Mouse (Mus musculus) ovary, postnatal 36 days (tissue): ENCODE measurements at regions not wholly inside any gene's neighbourhood (a gene's known extent, or its start where the extent isn't known, plus 50 kb on each side); places are given as distances from the start of the nearest gene placed in this dataset.

Experiments
- DNase-seq: peaks from one replicate; pipeline ENCODE4 v3.0.0; 2022; ENCODE audit warnings: low spot score, mixed read lengths

GRCm38 (mm10) chr2:92544364-92545151 lies 54.9 kb upstream of the Chst1 start:
- peak; percentile 38 for DNase-seq

DNA sequence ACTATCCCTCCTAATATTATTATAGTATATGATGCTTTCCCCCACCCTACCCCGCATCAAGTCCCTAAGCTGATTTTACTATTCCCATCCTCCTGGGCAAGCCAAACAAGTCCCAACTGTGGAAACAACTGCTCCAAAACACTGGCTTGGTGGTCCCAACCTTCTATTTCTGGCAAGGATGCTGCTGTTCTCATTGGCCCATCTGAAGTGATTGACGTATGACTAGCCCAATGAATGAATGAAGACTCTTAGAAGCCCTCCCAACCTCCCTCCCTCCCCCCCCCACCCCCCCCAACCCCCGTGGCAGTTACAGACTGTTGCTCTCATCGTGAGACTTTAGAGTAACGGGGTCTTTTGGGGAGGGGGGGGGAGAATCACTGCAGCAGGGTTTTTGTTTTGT lies 58.7 kb upstream of the Chst1 start:
- no peak for DNase-seq

GRCm38 (mm10) chr2:92531996-92532395 lies 67.5 kb upstream of the Chst1 start:
- no peak for DNase-seq

DNA sequence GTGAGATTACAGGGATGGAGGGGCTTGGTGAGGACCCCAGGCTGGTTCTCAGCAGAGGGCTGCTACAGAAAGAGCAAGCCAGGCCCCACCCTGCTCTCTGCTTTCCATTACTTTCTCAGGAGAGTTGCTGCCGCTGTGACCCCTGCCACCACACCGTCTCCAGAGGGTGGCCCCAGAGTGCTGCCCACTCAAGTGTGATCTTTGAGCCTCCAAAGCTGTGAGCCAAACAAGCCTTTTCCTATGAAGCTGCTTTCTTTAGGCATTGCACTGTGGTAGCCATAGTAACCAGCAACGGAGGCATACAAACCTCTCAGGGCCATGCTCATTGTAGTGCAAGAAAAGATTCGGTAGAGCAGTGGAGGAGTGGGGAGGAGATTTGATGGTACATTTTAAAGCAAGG lies 68.8 kb upstream of the Chst1 start:
- DNase-seq: no peak

DNA sequence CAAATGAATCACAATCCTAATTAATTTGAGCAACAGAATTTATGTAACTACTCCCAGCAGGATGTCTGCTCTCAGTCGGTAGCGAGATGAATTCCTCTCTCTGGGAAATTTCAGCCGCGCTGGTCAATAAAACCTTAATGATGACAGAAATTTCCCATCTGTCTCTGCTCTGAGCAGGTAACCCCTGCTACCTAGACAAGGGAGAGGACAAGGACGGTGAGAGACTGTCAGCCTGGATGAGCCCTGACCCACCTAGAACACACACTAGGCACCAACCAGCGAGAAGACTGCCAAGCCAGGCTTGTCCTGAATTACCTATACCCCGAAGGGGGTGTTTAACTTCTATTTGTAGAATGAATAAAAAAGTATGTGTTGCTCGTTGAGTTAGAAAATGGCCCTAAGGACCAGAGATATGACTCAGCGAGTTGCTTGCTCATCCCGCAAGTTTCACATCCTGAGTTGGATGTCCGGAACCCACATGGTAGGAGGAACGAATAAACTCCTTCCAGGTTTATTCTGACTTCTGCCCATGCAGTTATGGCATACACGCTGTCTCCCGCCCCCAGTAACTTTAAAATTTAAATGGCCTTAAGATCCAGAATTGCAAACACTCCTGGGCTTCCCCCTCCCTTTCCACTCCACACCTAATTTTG lies 69.5 kb upstream of the Slc35c1 start:
- no peak for DNase-seq

- DNase-seq: peak; percentile 78
Measured at GRCm38 (mm10) chr2:92529071-92529641, 68.8 kb upstream of the Slc35c1 start.

GRCm38 (mm10) chr2:92528119-92528830 lies 67.9 kb upstream of the Slc35c1 start:
- no peak for DNase-seq

- no peak for DNase-seq
Measured at GRCm38 (mm10) chr2:92526676-92527395, 66.5 kb upstream of the Slc35c1 start.

- no peak for DNase-seq
Measured at GRCm38 (mm10) chr2:92525628-92526027, 65.3 kb upstream of the Slc35c1 start.

DNA sequence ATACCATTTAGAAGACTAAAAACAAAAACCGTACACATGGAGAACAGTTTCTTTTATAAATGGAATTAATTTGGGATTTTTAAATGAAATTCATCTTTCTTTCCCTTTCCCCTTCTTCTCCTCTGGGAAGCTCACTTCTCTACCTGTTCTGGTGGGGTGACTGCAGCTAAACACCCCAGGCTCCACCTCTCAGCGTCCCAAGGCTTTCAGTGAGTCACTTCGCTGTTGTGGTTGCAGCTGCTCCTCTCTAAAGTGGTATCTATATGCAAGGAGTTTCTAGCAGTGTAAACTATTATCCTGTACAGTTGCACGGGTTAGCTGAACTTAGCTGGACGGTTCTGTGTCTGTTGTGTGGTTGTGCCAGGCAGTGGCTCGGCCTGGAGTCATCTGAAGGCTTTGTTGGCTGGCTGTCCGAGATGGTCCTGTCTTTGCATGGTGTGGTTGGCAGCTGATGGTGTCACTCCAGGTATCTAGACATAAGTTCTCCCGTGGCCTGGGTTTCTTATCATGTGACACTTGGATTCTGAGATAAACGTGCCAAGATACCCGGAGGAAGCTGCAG lies 64.8 kb upstream of the Slc35c1 start:
- no peak for DNase-seq

- DNase-seq: no peak
Measured at GRCm38 (mm10) chr2:92524346-92524905, 64.1 kb upstream of the Slc35c1 start.

DNA sequence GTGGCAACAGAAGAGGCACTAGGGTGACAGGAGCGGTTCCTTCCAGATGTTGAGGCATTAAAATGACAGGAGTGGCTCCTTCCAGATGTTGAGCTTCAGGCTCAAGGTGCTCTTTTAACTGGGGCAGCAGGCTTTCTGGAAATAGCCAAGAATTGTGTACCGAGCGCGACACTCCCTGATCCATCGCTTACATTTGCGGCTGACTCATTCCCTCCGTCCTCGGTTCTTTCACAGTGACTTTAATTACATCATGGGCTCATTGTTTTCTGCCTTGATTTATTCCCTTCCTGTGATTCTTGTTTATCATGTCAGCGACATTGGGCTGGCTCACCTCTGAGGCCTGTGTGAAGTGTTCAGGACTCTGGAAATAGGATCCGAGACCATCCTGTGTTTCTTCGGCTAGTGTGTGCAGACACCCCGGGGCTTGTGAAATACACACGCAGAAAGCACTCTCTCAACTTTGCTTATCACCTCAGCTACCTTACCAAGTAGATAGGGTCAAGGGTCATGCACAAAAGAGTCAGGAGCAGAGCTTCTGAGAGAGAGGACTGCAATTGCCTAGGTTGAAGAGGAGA lies 63.1 kb upstream of the Slc35c1 start:
- DNase-seq: no peak

GRCm38 (mm10) chr2:92521527-92521926 lies 61.2 kb upstream of the Slc35c1 start:
- DNase-seq: no peak

DNA sequence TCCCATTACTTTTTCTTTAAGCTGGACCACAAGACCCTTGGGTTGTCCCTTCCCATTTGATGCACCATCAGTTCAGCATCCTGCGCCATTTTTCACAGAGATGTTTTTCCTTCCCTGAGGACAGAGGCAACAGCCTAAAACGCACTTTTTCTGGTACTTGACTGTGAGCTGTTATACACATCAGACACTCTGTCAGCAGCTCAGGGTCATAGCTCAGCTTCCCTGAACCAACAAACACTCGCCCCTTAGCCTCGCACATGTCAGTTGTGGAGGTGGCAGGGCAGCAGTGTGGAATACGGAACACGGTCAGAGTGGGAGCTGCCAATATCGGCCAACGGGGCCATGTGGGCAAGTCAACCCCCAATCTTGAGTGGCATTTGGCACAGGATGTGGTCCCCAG lies 59.1 kb upstream of the Slc35c1 start:
- DNase-seq: no peak

- no peak for DNase-seq
Measured at GRCm38 (mm10) chr2:92518891-92519290, 58.6 kb upstream of the Slc35c1 start.

GRCm38 (mm10) chr2:92514961-92515360 lies 54.6 kb upstream of the Slc35c1 start:
- DNase-seq: no peak

- no peak for DNase-seq
Measured at GRCm38 (mm10) chr2:92511771-92512744, 51.7 kb upstream of the Slc35c1 start.
